In genomic region chr3:51539567-51540408, GRCm38 (mm10) we compare ENCODE assay signal across 9 mouse cellular contexts. TPM values are rescaled to one million over a fixed set of nuclear protein-coding genes. Genes with fewer than 3 reads are reported as not detected.
DNase-seq lines count a peak whose midpoint lies in the region; ATAC-seq lines count a peak whose summit lies in the region.
"Had no signal": no experiment of that assay in that cellular context is flagged by ENCODE, and none has a peak within 500 bp of the region (broad histone marks: within the 10 kb centered on the region; RNA-seq: fewer than 3 reads in every experiment).

No protein-coding gene starts in this region.

- peak; percentile 91 for ATAC-seq in common myeloid progenitor, adult 5-6 weeks (replicated peaks; ENCODE audit: low read depth, poor library complexity, severe bottlenecking)
- ATAC-seq in megakaryocyte progenitor cell, adult 5-6 weeks (replicated peaks; ENCODE audit: poor library complexity): peak; percentile 96

- intact Hi-C loops in heart, postnatal 25 days (cut with DNase I): no loop called here

- peaks cover 85% of the 10 kb centered on the region for H3K36me3 ChIP-seq in heart, embryonic 10.5 days
- peaks cover 12% of the 10 kb centered on the region; the same call in 1 of the 2 replicates for H3K36me3 ChIP-seq in splenic B cell, adult 2 months (ENCODE audit: control insufficient read depth, insufficient read depth, low read length, poor library complexity, severe bottlenecking)

- no peak overlapping the region for H3K4me3 ChIP-seq in heart, embryonic 10.5 days
- H3K4me3 ChIP-seq: limb, embryonic 15.5 days had no signal

- H3K9me3 ChIP-seq in heart, embryonic 10.5 days: no peaks in the 10 kb centered on the region
- H3K9me3 ChIP-seq: limb, embryonic 15.5 days had no signal

- peak; percentile 72 to 89 for DNase-seq in heart, adult 18-20 months
- no peak for DNase-seq in heart, postnatal 25 days (ENCODE audit: low spot score)
- DNase-seq in adrenal gland, adult (ENCODE audit: inconsistent age in 2 of 2, low spot score in 1 of 2): peak; percentile 68 to 86
- peak; percentile 86 for DNase-seq in heart, embryonic 10.5 days (ENCODE audit: low spot score)
- DNase-seq in layer of hippocampus, postnatal 10 days (ENCODE audit: low spot score in 2 of 2): peak; percentile 75 to 78
- peak; percentile 83 for DNase-seq in splenic B cell, adult 2 months (ENCODE audit: low read depth, low spot score)

- 52% methylated on average over 15 of the region's 15 CpGs for whole genome bisulfite sequencing in heart, embryonic 10.5 days

- H3K4me1 ChIP-seq in heart, embryonic 10.5 days: no peaks in the 10 kb centered on the region
- H3K4me1 ChIP-seq: limb, embryonic 15.5 days had no signal

- no peak overlapping the region for H3K27ac ChIP-seq in heart, embryonic 10.5 days
- H3K27ac ChIP-seq: limb, embryonic 15.5 days had no signal

- no peaks in the 10 kb centered on the region for H3K27me3 ChIP-seq in heart, embryonic 10.5 days (ENCODE audit: insufficient read depth, poor library complexity, severe bottlenecking)
- H3K27me3 ChIP-seq in splenic B cell, adult 2 months (ENCODE audit: control insufficient read depth, insufficient read depth, low read length, poor library complexity, severe bottlenecking): no peaks in the 10 kb centered on the region
- H3K27me3 ChIP-seq: limb, embryonic 15.5 days had no signal

RNA-seq across cellular contexts. Expression of gene Setd7, which starts 20.9 kb away (rescaled TPM):
- total RNA-seq in heart, adult 18-20 months (2021): 10 to 100 TPM; 46.0 to 53.0 TPM
- 10 to 100 TPM; 55.4 to 64.8 TPM for total RNA-seq in heart, postnatal 25 days (2021)
- total RNA-seq in common myeloid progenitor, adult 5-6 weeks (2017): 23.2 and 29.5 TPM in 2 replicates
- polyA plus RNA-seq in heart, embryonic 10.5 days (2016; fragmentation: Nextera tagmentation; extraction: Ambion mirVana): 3.6 and 3.9 TPM in 2 replicates
- 10 to 100 TPM; 56.2 to 62.3 TPM for total RNA-seq in layer of hippocampus, postnatal 10 days (2021)
- total RNA-seq in megakaryocyte progenitor cell, adult 5-6 weeks (2015): 38.2 and 38.9 TPM in 2 replicates
- 25.8 and 30.2 TPM in 2 replicates for total RNA-seq in megakaryocyte progenitor cell, adult 5-6 weeks (2017)

RNA-seq across cellular contexts. Expression of gene Rab33b, which starts 56.1 kb away (rescaled TPM):
- total RNA-seq in heart, adult 18-20 months (2021): 1 to 10 TPM; 8.9 to 9.9 TPM
- 1 to 10 TPM; 7.9 to 9.4 TPM for total RNA-seq in heart, postnatal 25 days (2021)
- total RNA-seq in common myeloid progenitor, adult 5-6 weeks (2017): 10.3 and 16.9 TPM in 2 replicates
- polyA plus RNA-seq in heart, embryonic 10.5 days (2016; fragmentation: Nextera tagmentation; extraction: Ambion mirVana): 15.6 and 16.3 TPM in 2 replicates
- total RNA-seq in layer of hippocampus, postnatal 10 days (2021): 10 to 100 TPM; 26.3 to 30.0 TPM
- total RNA-seq in megakaryocyte progenitor cell, adult 5-6 weeks (2015): 8.4 and 12.2 TPM in 2 replicates
- 9.1 and 13.3 TPM in 2 replicates for total RNA-seq in megakaryocyte progenitor cell, adult 5-6 weeks (2017)
